Mouse (Mus musculus): Measurements from ENCODE around the gene Gm10277.

Gene Gm10277

GRCm38 (mm10) chr11:77787707-77788106, at the start of gene Gm10277:
Gene Gm10277, minus strand, starts transcription at chr11:77787747.
- no peak for DNase-seq (ENCODE audit: low read depth, low spot score)

- peak; percentile 58 for DNase-seq (ENCODE audit: low read depth, low spot score)
Observed at GRCm38 (mm10) chr11:77836751-77837150, 49.2 kb upstream of the Gm10277 start.

- no peak for DNase-seq (ENCODE audit: low read depth, low spot score)
Observed at GRCm38 (mm10) chr11:77836290-77836689, 48.7 kb upstream of the Gm10277 start.

- DNase-seq (ENCODE audit: low read depth, low spot score): no peak
Observed at GRCm38 (mm10) chr11:77835109-77835508, 47.6 kb upstream of the Gm10277 start.

- no peak for DNase-seq (ENCODE audit: low read depth, low spot score)
Observed at GRCm38 (mm10) chr11:77832541-77832940, 45.0 kb upstream of the Gm10277 start.

- DNase-seq (ENCODE audit: low read depth, low spot score): no peak
Observed at GRCm38 (mm10) chr11:77830875-77831274, 43.3 kb upstream of the Gm10277 start.

GRCm38 (mm10) chr11:77829043-77829841, 41.7 kb upstream of the Gm10277 start:
- DNase-seq (ENCODE audit: low read depth, low spot score): no peak

- no peak for DNase-seq (ENCODE audit: low read depth, low spot score)
Observed at GRCm38 (mm10) chr11:77828163-77828562, 40.6 kb upstream of the Gm10277 start.

GRCm38 (mm10) chr11:77827241-77827995, 39.9 kb upstream of the Gm10277 start:
- DNase-seq (ENCODE audit: low read depth, low spot score): peak; percentile 88

- no peak for DNase-seq (ENCODE audit: low read depth, low spot score)
Observed at GRCm38 (mm10) chr11:77826311-77826710, 38.8 kb upstream of the Gm10277 start.

- peak; percentile 51 for DNase-seq (ENCODE audit: low read depth, low spot score)
Observed at GRCm38 (mm10) chr11:77825853-77826252, 38.3 kb upstream of the Gm10277 start.

- peak; percentile 82 for DNase-seq (ENCODE audit: low read depth, low spot score)
Observed at GRCm38 (mm10) chr11:77822781-77823180, 35.2 kb upstream of the Gm10277 start.

- DNase-seq (ENCODE audit: low read depth, low spot score): peak; percentile 36
Observed at GRCm38 (mm10) chr11:77821648-77822047, 34.1 kb upstream of the Gm10277 start.

GRCm38 (mm10) chr11:77816003-77816402, 28.5 kb upstream of the Gm10277 start:
- peak; percentile 49 for DNase-seq (ENCODE audit: low read depth, low spot score)

- no peak for DNase-seq (ENCODE audit: low read depth, low spot score)
Observed at GRCm38 (mm10) chr11:77813969-77814368, 26.4 kb upstream of the Gm10277 start.

GRCm38 (mm10) chr11:77810018-77810417, 22.5 kb upstream of the Gm10277 start:
- no peak for DNase-seq (ENCODE audit: low read depth, low spot score)

- DNase-seq (ENCODE audit: low read depth, low spot score): no peak
Observed at GRCm38 (mm10) chr11:77809215-77809614, 21.7 kb upstream of the Gm10277 start.

GRCm38 (mm10) chr11:77808051-77808465, 20.5 kb upstream of the Gm10277 start:
- no peak for DNase-seq (ENCODE audit: low read depth, low spot score)

- DNase-seq (ENCODE audit: low read depth, low spot score): no peak
Observed at GRCm38 (mm10) chr11:77806855-77807254, 19.3 kb upstream of the Gm10277 start.

- no peak for DNase-seq (ENCODE audit: low read depth, low spot score)
Observed at GRCm38 (mm10) chr11:77806218-77806617, 18.7 kb upstream of the Gm10277 start.

- DNase-seq (ENCODE audit: low read depth, low spot score): no peak
Observed at GRCm38 (mm10) chr11:77802341-77802865, 14.9 kb upstream of the Gm10277 start.

- no peak for DNase-seq (ENCODE audit: low read depth, low spot score)
Observed at GRCm38 (mm10) chr11:77800869-77801701, 13.5 kb upstream of the Gm10277 start.
